Mouse (Mus musculus) embryonic facial prominence, embryonic 15.5 days (tissue): ENCODE measurements around the gene Fam19a1. TPM values are rescaled to one million over a fixed set of nuclear protein-coding genes. Genes with fewer than 3 reads are reported as not detected.

Experiments
- ATAC-seq: fragments of 200-750 bp; cut with Nextera tagmentation; 2 replicates; pipeline ENCODE4 v1.8.0; 2017; ENCODE audit warnings: low read depth, moderate TSS enrichment; ENCODE audit not compliant: insufficient number of reproducible peaks, low FRiP score, low TSS enrichment
- H3K27ac ChIP-seq: fragments of 300-500 bp; sonication (generic); replicated peaks from 2 replicates; pipeline ENCODE4 v1.5.1; 2015; ENCODE audit warnings: mild to moderate bottlenecking, inconsistent platforms
- H3K27me3 ChIP-seq: fragments of 300-500 bp; sonication (generic); 2 replicates; pipeline ENCODE4 v1.6.1; 2015; ENCODE audit warnings: inconsistent platforms
- H3K36me3 ChIP-seq: fragments of 300-500 bp; sonication (generic); 2 replicates; pipeline ENCODE4 v1.6.1; 2015; ENCODE audit warnings: mild to moderate bottlenecking, inconsistent platforms
- H3K4me1 ChIP-seq: fragments of 300-500 bp; sonication (generic); 2 replicates; pipeline ENCODE4 v1.6.1; 2015; ENCODE audit warnings: inconsistent platforms
- H3K4me2 ChIP-seq: fragments of 300-500 bp; sonication (generic); replicated peaks from 2 replicates; pipeline ENCODE4 v1.6.1; 2015; ENCODE audit warnings: mild to moderate bottlenecking, inconsistent platforms
- H3K4me3 ChIP-seq: fragments of 300-500 bp; sonication (generic); replicated peaks from 2 replicates; pipeline ENCODE4 v1.5.1; 2015; ENCODE audit warnings: mild to moderate bottlenecking, inconsistent platforms
- H3K9ac ChIP-seq: fragments of 300-500 bp; sonication (generic); 2 replicates; pipeline ENCODE4 v1.6.1; 2015; ENCODE audit warnings: inconsistent platforms
- H3K9me3 ChIP-seq: fragments of 300-500 bp; sonication (generic); replicated peaks from 2 replicates; pipeline ENCODE4 v1.6.1; 2016; ENCODE audit warnings: inconsistent platforms
- WGBS: fragments of 180-500 bp; shearing (Covaris S2); methylation state at CpG from one replicate; pipeline ENCODE4 v1.1.7; 2015; 5-methylcytosine and 5-hydroxymethylcytosine counted together
- polyA plus RNA-seq: library from polyadenylated mRNA; unstranded; fragments of >200 nt; fragmentation: Nextera tagmentation; extraction: Ambion mirVana; gene quantifications from 2 replicates; pipeline ENCODE4 v1.2.1, GENCODE M21; 2015

Fam19a1 gene
- polyA plus RNA-seq, 1 experiment from 2014 or later: 2.3 TPM

- H3K36me3 ChIP-seq: no peaks in the 10 kb centered on the region
- no peaks in the 10 kb centered on the region for H3K27me3 ChIP-seq
- no peaks in the 10 kb centered on the region for H3K4me1 ChIP-seq
- WGBS: 53% methylated on average over 3 of the region's 3 CpGs
- ATAC-seq: no peak
- H3K9me3 ChIP-seq: no peaks in the 10 kb centered on the region
- H3K27ac ChIP-seq: no peak overlapping the region
- no peak overlapping the region for H3K9ac ChIP-seq
- no peak overlapping the region for H3K4me3 ChIP-seq
- no peak overlapping the region for H3K4me2 ChIP-seq
These were observed 564.9 kb downstream of the Fam19a1 start for GRCm38 (mm10) chr6:96677813-96678212.

Other genes with a start within 250 kb of the Fam19a1 start
- not detected in 2 replicates for gene 1700123L14Rik, start 53.1 kb downstream of the Fam19a1 start, polyA plus RNA-seq